Mouse (Mus musculus): ENCODE data around the gene Usf1. TPM values are rescaled to one million over a fixed set of nuclear protein-coding genes. Genes with fewer than 3 reads are reported as not detected.

Gene Usf1
- total and polyA plus RNA-seq, 3 experiments = 37.4 to 73.7 (median 54.9) TPM

GRCm38 (mm10) chr1:171422504-171423095 lies 11.5 kb downstream of the Usf1 start:
- Histone ChIP-seq H3K9me3 (replicated peaks; ENCODE audit: low read length) (no peaks in the 10 kb centered on the region), H3K27me3 (replicated peaks) (no peaks in the 10 kb centered on the region), H3K4me3 (replicated peaks in 1 of 3; ENCODE audit: low read depth in 2 of 3, low read length in 2 of 3, poor library complexity in 1 of 3) (no peak overlapping the region), H3K9ac (ENCODE audit: insufficient read depth, low read depth) (no peak overlapping the region), H3K79me2 (replicated peaks; ENCODE audit: control insufficient read depth, extremely low read depth, insufficient read depth, poor library complexity, severe bottlenecking) (no peaks in the 10 kb centered on the region), H3K4me2 (ENCODE audit: insufficient read depth, low read depth, poor library complexity, severe bottlenecking) (no peak overlapping the region), H3K4me1 (ENCODE audit: control insufficient read depth in 1 of 2, insufficient read depth in 2 of 2) (no peaks in the 10 kb centered on the region), H3K27ac (ENCODE audit: insufficient read depth, low read depth) (no peak overlapping the region), H3K36me3 (replicated peaks in 1 of 2; ENCODE audit: control insufficient read depth in 1 of 2, insufficient read depth in 1 of 2, low read length in 1 of 2) (peaks cover 26 to 38% of the 10 kb centered on the region in 2 experiments)
- dilution Hi-C loops (cut with MboI; ENCODE audit: extremely low pct_ligation_motif_present, extremely low pct_unique_long_range_greater_than_20kb, low sequenced_read_pairs) (no loop called here), in situ Hi-C loops (cut with MboI; ENCODE audit: low pct_ligation_motif_present, low pct_unique_long_range_greater_than_20kb, low sequenced_read_pairs) (no loop called here)
- no peak for DNase-seq (ENCODE audit: extremely low read depth)
- TF ChIP-seq ETS1 (conservative IDR thresholded peaks at IDR 0.05; ENCODE audit: low read depth, low read length) (no peak), POLR2A (IDR thresholded peaks at IDR 0.05; ENCODE audit: low read depth, low read length) (no peak), MAX (IDR thresholded peaks at IDR 0.05; ENCODE audit: low read length) (no peak), EP300 (IDR thresholded peaks at IDR 0.05; ENCODE audit: low read length) (no peak), JUN (IDR thresholded peaks at IDR 0.05; ENCODE audit: insufficient read depth, low read depth, low read length) (no peak), CHD1 (IDR thresholded peaks at IDR 0.05; ENCODE audit: low read depth, low read length) (no peak), MAZ (IDR thresholded peaks at IDR 0.05; ENCODE audit: low read depth, low read length) (no peak), RCOR1 (conservative IDR thresholded peaks at IDR 0.05; ENCODE audit: low read depth, low read length) (no peak), UBTF (IDR thresholded peaks at IDR 0.05; ENCODE audit: low read depth, low read length) (no peak), TCF12 (IDR thresholded peaks at IDR 0.05; ENCODE audit: low read depth, low read length) (no peak), ZKSCAN1 (IDR thresholded peaks at IDR 0.05; ENCODE audit: borderline replicate concordance, low read depth, low read length) (no peak), SMC3 (IDR thresholded peaks at IDR 0.05; ENCODE audit: low read depth, low read length) (no peak), ZNF384 (IDR thresholded peaks at IDR 0.05; ENCODE audit: low read depth, low read length) (no peak), POLR2AphosphoS2 (IDR thresholded peaks at IDR 0.05; ENCODE audit: low read depth, low read length) (no peak)

DNA sequence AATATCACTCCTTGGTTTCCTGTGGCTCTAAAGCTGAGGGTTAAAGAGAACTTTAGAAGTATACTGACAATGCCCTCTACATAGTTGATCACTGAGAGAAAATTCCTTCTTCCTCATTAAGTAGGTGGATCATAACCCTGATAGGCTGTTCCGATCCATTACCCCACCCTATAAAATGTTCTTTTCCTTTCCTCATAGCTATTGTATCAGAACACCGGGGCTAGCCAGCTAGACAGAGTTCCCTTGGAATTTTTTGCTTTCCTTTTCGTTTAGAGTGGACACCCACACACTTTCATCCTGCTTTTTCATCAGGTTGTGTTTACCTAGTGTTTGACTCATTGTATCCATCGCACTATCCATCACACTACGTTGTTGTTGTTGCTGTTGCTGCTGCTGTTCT lies 13.5 kb downstream of the Usf1 start:
- DNase-seq (ENCODE audit: extremely low read depth) = no peak
- Histone ChIP-seq H3K36me3 (replicated peaks in 1 of 2; ENCODE audit: control insufficient read depth in 1 of 2, insufficient read depth in 1 of 2, low read length in 1 of 2) (peaks cover 7 to 18% of the 10 kb centered on the region in 2 experiments), H3K9ac (ENCODE audit: insufficient read depth, low read depth) (no peak overlapping the region), H3K4me2 (ENCODE audit: insufficient read depth, low read depth, poor library complexity, severe bottlenecking) (no peak overlapping the region), H3K4me1 (ENCODE audit: control insufficient read depth in 1 of 2, insufficient read depth in 2 of 2) (no peaks in the 10 kb centered on the region), H3K4me3 (replicated peaks in 1 of 3; ENCODE audit: low read depth in 2 of 3, low read length in 2 of 3, poor library complexity in 1 of 3) (no peak overlapping the region), H3K79me2 (replicated peaks; ENCODE audit: control insufficient read depth, extremely low read depth, insufficient read depth, poor library complexity, severe bottlenecking) (no peaks in the 10 kb centered on the region), H3K27me3 (replicated peaks) (no peaks in the 10 kb centered on the region), H3K27ac (ENCODE audit: insufficient read depth, low read depth) (no peak overlapping the region), H3K9me3 (replicated peaks; ENCODE audit: low read length) (no peaks in the 10 kb centered on the region)
- dilution Hi-C loops (cut with MboI; ENCODE audit: extremely low pct_ligation_motif_present, extremely low pct_unique_long_range_greater_than_20kb, low sequenced_read_pairs) = no loop called here
- TF ChIP-seq GABPA (IDR thresholded peaks at IDR 0.05; ENCODE audit: insufficient replicate concordance, low read depth, low read length) (no peak), RCOR1 (conservative IDR thresholded peaks at IDR 0.05; ENCODE audit: low read depth, low read length) (no peak), TCF12 (IDR thresholded peaks at IDR 0.05; ENCODE audit: low read depth, low read length) (no peak), MXI1 (IDR thresholded peaks at IDR 0.05; ENCODE audit: low read depth, low read length) (no peak), CHD1 (IDR thresholded peaks at IDR 0.05; ENCODE audit: low read depth, low read length) (no peak), KAT2A (IDR thresholded peaks at IDR 0.05; ENCODE audit: insufficient replicate concordance, low read length) (no peak), ZKSCAN1 (IDR thresholded peaks at IDR 0.05; ENCODE audit: borderline replicate concordance, low read depth, low read length) (no peak), CHD2 (IDR thresholded peaks at IDR 0.05; ENCODE audit: low read length) (no peak), MAX (IDR thresholded peaks at IDR 0.05; ENCODE audit: low read length) (no peak)
- in situ Hi-C loops (cut with MboI; ENCODE audit: low pct_ligation_motif_present, low pct_unique_long_range_greater_than_20kb, low sequenced_read_pairs) = no loop called here
